Mouse (Mus musculus) frontal cortex, postnatal 25 days (tissue): ENCODE measurements around the gene Timp1.

Experiments used
- DNase-seq, 2 experiments: peaks; one replicate each; pipeline ENCODE4 v3.0.0; 2022; ENCODE audit warnings: low spot score in 2 of 2

The Timp1 gene

GRCm38 (mm10) chrX:20869962-20870513 is at the start of gene Timp1:
TSS of gene Timp1 (plus strand) at chrX:20870166.
- DNase-seq: no peak

DNA sequence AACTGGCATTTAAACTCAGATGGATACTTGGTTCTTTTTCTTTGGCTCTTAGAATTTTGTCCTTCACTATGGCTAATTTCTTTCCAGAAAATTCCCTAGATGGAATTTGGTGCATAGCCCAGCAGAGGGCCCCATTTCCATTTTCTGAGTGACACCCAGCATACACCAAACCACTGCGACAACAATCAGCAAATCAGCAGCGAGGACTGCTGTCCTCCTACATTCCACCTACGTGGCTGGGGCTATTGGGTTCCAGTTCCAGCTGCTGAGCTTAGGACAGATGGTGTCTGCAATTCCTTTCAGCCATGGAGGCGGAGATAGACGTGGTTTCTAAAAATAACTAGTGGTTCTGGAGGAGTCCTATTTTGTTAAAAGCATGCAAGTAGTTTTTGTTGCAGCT is 41.0 kb upstream of the Timp1 start:
- DNase-seq: peak; percentile 15 to 43

- no peak for DNase-seq
Measured at GRCm38 (mm10) chrX:20847232-20847631, 22.7 kb upstream of the Timp1 start.

GRCm38 (mm10) chrX:20847816-20848215 is 22.1 kb upstream of the Timp1 start:
- no peak for DNase-seq

GRCm38 (mm10) chrX:20848256-20848984 is 21.5 kb upstream of the Timp1 start:
- peak; percentile 66 to 84 for DNase-seq

DNA sequence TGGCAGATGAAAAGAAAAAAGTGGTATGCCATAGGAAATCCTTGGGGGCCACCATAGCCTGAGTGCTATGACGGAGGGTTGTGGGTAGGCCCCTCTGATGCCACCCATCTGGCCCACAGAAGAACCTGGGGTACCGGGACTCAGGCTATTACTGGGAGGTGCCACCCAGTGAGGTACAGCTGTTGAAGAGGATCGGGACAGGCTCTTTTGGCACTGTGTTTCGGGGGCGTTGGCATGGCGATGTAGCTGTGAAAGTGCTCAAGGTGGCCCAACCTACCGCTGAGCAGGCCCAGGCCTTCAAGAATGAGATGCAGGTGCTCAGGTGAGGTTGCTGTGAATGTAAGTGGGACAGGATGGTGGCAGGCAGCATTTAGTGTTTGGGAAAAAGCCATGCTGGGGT is 16.2 kb upstream of the Timp1 start:
- DNase-seq: no peak

DNA sequence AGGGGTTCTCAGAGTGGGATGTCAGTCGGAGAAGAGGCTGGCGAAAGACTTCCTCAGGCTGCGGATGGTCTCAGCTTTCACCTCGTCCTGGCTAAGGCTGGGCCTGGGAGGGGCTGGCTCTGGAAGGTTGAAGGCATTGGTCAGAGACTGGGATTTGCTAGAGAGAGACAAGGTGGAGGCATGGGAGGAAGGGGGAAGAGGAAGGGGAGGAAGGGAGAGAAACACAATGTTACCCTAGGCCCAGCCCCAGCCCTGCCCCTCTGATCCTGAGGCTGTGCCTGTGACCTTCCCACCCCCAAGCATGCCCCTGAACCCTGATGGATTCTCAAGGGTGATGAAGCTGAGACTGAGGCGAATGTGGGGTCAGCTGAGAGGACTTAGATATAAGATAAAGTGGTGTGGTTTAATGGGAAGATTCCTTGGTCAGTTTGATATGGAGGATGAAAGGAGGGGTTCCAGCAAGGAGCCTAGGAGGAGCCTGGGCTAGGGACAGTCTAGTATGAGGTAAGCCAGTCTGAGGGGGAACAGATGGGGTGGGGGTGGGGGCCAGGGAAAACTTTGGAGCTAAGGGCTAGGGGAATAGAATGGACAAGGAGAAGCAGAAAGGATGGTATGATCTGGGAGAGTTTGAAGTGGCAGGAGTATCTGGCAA is 8.4 kb upstream of the Timp1 start:
- no peak for DNase-seq

DNA sequence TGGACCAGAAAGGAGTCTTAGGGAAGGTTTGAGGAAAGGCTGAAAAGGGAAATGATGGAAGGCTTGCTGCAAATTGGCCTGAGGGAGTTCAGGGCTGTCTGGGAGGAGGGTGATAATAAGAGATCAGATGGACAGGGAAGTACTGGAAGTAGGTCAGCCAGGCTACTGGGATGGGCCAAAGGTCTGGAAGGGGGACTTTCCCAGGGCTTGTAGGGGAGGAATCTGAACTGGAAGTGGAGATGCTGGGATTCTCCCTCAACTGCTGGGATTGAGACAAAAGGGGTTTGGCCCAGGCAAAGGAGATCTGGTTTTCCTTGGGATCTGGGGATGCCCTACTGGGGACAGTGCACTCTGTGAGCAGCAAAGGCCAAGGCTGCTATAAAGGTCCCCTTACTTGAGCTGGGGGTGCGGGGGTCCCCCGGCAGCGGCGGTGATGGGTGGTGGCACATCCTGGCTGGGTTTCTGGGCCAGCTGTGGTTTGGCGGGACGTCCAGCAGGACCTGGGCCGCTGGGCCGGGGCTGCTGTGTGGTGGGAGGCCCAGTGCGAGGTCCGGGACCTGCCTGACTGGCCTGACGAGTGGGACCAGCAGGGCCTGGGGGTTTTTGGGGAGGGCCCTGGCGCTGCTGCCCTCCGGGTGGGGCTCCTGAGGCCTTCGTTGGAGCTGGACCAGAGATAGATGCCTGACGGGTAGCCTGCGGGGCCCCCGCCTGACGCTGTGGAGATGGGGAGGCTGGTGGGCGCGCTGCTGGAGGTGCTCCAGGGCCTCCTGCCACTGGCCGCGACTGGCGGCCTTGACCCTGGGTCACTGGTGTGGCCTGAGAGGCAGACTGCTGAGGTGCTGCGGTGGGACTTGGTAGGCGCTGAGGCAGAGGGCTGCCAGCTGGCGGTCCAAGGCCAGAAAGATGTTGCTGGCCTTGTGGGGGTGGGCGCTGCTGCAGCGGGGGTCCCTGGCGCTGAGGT is 7.6 kb upstream of the Timp1 start:
- DNase-seq: no peak

DNA sequence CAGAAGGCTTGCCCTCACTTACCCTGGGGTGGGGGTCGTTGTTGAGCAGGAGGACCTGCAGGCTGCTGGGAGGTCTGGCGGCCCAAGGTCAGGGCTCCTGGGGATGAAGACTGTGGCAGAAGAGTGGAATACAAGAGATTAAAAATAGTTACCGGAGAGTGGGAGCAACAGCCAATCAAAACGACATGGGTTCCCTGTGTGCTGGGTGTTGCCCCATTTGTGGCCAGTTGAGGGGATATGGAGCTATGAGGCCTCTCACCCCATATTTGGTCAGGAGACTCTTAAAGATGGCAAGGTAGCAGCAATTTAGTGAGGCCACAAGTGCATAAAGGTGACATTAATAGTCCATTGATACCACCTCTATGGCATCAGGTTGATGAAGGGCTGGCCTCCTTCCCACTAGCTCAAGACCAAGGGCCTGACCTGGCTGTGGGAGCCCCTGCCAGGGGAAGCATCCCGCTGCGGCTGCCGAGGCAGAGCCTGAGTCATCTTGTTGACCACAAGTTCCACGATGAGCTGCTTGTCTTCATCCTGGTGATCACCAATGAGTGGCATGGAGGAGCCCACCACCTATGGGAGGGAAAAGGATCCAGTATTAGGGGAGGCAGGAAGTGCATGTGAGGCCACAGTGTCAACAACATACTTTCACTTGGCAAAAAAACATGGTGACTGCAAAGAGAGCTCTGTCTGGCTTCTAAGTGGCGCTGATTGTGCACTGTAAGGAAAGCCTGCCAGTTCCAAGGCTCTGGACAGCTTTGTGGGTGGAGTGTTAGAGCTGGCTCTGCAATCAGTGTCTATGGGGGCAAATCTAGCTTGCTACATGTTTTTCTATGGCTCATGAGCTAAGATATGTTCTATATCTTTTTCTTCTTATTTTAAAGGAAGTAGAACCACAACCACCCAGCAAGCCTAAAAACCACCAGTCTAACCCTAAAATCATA is 6.5 kb upstream of the Timp1 start:
- DNase-seq: no peak

DNA sequence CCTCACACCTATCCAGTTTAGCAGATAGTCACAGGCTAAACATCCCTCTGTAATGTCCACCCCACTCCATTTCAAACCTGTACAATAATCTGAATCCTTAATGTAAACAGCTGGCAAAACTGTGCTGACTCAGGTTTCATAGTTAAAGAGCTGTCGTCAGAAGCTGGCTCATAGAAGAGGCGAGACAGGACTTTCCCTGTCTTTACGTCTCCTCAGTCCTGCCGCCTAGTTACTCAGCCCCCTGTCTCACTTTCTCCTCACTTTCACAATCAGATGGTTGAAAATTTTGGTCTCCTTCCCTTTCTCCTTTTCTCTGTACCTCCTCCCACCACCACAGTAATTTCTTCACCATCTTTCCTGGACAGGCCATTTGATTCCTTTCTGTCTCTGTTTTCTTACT is 1.9 kb upstream of the Timp1 start:
- DNase-seq: no peak

DNA sequence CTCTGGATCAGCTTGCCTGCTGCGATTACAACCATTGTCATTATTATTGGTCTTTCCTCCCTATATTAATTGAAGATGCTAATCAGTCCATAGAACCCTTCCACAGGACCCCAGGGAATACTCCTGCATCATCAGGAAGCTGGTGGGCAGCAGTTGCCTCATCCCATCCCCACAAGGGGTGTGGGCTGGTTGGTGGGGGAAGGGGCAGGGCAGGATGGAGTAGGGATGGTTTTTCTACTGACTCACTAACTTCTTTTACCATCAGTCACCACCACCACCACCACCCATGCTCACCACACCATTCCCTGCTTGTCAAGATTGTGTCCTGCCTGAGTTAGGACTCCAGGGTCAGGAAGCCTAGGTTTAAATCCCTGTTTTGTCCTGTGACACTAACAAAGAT is 763 bp upstream of the Timp1 start:
- no peak for DNase-seq

DNA sequence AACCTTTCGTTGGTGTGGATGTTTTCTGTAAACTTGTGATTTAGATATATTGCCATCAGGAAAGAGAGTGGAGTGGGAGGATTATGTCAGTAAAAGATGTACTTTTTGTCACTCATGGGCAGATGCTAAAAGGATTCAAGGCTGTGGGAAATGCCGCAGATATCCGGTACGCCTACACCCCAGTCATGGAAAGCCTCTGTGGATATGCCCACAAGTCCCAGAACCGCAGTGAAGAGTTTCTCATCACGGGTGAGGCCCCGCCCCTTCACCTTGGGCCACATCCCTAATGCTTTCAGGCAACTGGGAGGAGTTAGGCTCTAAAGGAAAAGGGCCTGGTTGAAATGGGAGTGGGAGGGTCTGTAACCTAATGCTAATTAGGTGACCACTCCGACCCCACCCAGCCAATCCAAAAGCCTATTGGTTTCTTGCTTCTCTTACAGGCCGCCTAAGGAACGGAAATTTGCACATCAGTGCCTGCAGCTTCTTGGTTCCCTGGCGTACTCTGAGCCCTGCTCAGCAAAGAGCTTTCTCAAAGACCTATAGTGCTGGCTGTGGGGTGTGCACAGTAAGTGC is 3.0 kb downstream of the Timp1 start:
- DNase-seq: no peak

GRCm38 (mm10) chrX:20875241-20875640 is 5.3 kb downstream of the Timp1 start:
- no peak for DNase-seq

GRCm38 (mm10) chrX:20910074-20910473 is 40.1 kb downstream of the Timp1 start:
- DNase-seq: no peak

- no peak for DNase-seq
Measured at GRCm38 (mm10) chrX:20913726-20914125, 43.8 kb downstream of the Timp1 start.

- DNase-seq: no peak
Measured at GRCm38 (mm10) chrX:20915075-20915474, 45.1 kb downstream of the Timp1 start.

GRCm38 (mm10) chrX:20920249-20920843 is 50.4 kb downstream of the Timp1 start:
- peak in 1 of 2 experiments; percentile 11 for DNase-seq

GRCm38 (mm10) chrX:20920844-20921364 is 50.9 kb downstream of the Timp1 start, which contains the start of gene Syn1:
TSS of gene Syn1 (minus strand) at chrX:20921004.
- peak; percentile 45 to 66 for DNase-seq

- DNase-seq: no peak
Measured at GRCm38 (mm10) chrX:20921366-20921765, 51.4 kb downstream of the Timp1 start.

- no peak for DNase-seq
Measured at GRCm38 (mm10) chrX:20923506-20923905, 53.5 kb downstream of the Timp1 start.
